Mouse (Mus musculus) thymus, postnatal 0 days (tissue): ENCODE measurements around the gene Tceal1. TPM values are rescaled to one million over a fixed set of nuclear protein-coding genes. Genes with fewer than 3 reads are reported as not detected.

Experiments used
- DNase-seq: peaks from one replicate; pipeline ENCODE4 v3.0.0-alpha.2; 2015; ENCODE audit warnings: low spot score
- polyA plus RNA-seq: library from polyadenylated mRNA; unstranded; fragments of >200 nt; fragmentation: Nextera tagmentation; extraction: Ambion mirVana; gene quantifications from 2 replicates; pipeline ENCODE4 v1.2.1, GENCODE M21; 2015

The Tceal1 gene
- polyA plus RNA-seq, 1 experiment from 2014 or later: 0.73 TPM

DNA sequence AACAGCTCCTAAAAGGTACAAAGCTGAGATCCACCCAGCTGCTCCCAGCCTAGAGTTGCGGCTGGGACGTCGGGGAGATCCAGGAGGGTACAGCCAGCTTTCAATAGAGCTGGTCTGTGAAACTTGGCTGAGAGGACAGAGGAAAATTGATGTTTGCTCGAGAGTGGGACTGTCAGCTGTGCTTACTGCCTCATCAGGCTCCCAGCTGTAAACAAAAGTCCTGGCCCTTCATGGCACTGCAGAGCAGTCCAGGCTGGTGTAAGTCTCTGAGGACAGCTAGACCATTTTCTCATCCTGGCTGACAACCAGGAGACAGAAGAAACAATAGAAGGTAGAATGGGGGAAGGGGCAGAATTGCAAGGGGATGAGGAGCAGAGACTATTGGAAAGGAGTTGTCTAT lies 41.5 kb downstream of the Tceal1 start:
- DNase-seq: no peak

DNA sequence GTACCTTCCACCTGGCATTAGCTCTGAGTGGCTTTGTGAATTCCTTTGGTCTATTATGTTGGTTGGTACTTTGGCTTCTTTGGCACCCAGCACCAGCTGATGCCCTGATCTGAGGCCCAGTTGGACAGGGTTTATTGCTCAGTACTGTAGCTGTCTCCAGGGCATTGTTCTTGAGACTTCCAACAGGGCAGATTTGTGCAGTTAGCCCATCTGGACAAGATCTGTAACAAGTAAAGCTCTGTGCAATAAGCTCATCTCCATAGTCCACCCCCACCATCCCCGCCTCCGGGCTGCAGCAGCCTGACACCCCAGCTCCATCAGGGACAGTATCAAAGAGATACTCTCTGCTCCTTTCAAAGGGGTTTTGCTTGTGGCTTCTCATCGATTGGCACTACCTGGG lies 47.7 kb downstream of the Tceal1 start:
- DNase-seq: no peak

Other genes with a start within 250 kb of the Tceal1 start
- gene Kir3dl1, start 190.0 kb upstream of the Tceal1 start, polyA plus RNA-seq: 0.39 and 0.71 TPM in 2 replicates
- gene Kir3dl2, start 163.9 kb upstream of the Tceal1 start, polyA plus RNA-seq: 0.19 TPM in 1 of 2 replicates, not detected in the other
- 0.20 and 0.33 TPM in 2 replicates for gene Tceal3, start 117.1 kb upstream of the Tceal1 start, polyA plus RNA-seq
- gene Morf4l2, start 35.7 kb downstream of the Tceal1 start, polyA plus RNA-seq: 243 and 259 TPM in 2 replicates
- not detected in 2 replicates for gene Glra4, start 72.2 kb downstream of the Tceal1 start, polyA plus RNA-seq
- 0.73 and 0.75 TPM in 2 replicates for gene Plp1, start 114.7 kb downstream of the Tceal1 start, polyA plus RNA-seq
- gene Rab9b, start 160.8 kb downstream of the Tceal1 start, polyA plus RNA-seq: not detected in 2 replicates
- not detected in 2 replicates for gene H2bfm, start 219.3 kb downstream of the Tceal1 start, polyA plus RNA-seq